Mouse (Mus musculus): ENCODE measurements around the gene Dync1li2.

GRCm38 (mm10) chr8:104370071-104370470 is 72.8 kb downstream of the Dync1li2 start:
- no peak for TF ChIP-seq CTCF (IDR thresholded peaks at IDR 0.05; ENCODE audit: extremely low read depth, insufficient read depth, insufficient read length, insufficient replicate concordance)
- TF ChIP-seq POLR2A (IDR thresholded peaks at IDR 0.05; ENCODE audit: low read depth, low read length), result no peak
